17 mouse cellular contexts compared by ENCODE assay signal in the genomic region with DNA sequence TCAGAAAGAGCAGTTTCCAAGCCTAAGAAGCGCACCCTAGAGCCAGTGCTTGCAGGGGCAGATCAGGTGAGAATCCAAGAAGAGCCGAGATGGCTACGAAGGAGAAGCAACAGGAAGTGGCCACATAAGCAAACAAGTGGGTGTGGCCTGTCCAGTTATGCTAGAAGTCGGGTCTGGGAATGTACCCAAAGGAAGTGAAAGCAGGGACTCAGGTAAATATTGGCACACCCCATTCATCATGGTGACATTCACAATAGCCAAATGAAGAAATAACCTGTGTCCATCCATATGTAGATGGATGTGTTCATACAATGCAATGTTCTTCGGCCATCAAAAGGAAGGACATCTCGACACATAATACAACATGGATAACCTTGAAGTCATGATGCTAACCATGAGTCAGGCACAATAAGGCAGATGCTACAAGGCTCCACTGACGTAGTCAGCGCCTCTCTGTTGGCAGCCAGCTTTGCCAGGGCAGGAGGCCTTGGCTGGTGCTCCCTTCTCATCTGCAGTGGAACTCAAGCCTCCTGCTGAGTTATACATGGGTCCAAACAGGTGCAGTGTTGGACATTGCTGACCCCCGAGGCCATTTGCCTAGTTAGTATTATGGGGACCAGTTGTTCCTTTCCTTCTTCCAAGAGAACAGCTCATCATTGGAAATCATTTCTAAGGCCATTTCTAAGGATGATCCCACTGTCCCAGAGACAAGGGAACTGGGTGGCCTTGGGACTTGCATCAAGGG. TPM values are rescaled to one million over a fixed set of nuclear protein-coding genes. Genes with fewer than 3 reads are reported as not detected.
DNase-seq lines count a peak whose midpoint lies in the region.
"Had no signal": no experiment of that assay in that cellular context is flagged by ENCODE, and none has a peak within 500 bp of the region (broad histone marks: within the 10 kb centered on the region; RNA-seq: fewer than 3 reads in every experiment).

No protein-coding gene starts in this region.

- intact Hi-C loops in gastrocnemius, postnatal 14 days (cut with DNase I; ENCODE audit: low total_unique reads), result loop anchor here (10.0 kb wide), 1 partner anchor 258 kb away; no protein-coding TSS in a partner anchor

- DNase-seq in gastrocnemius, postnatal 25 days, result peak; percentile 45
- DNase-seq in gastrocnemius, postnatal 14 days, result no peak
- DNase-seq in lung, postnatal 25 days (ENCODE audit: low spot score), result peak; percentile 14
- DNase-seq in lung, postnatal 14 days, result no peak
- peak; percentile 39 for DNase-seq in adrenal gland, adult 8-10 months
- peak; percentile 61 for DNase-seq in skeletal muscle tissue, adult 2 months (ENCODE audit: low read depth, low spot score)
- DNase-seq in thymus, postnatal 14 days, result no peak
- DNase-seq: B cell, adult 2 months; cerebellum, adult 11-12 months; cerebellum, postnatal 14 days; heart, adult 2 months; heart, postnatal 36 days; kidney, adult 11 months had no signal

RNA-seq across cellular contexts. Expression of a gene that starts 45.2 kb away (rescaled TPM):
- total RNA-seq in gastrocnemius, postnatal 25 days (2021), result 10 to 100 TPM; 21.0 to 25.1 TPM
- 10 to 100 TPM; 31.6 to 39.6 TPM for total RNA-seq in gastrocnemius, postnatal 14 days (2021)
- total RNA-seq in adrenal gland, adult 8-10 months (2022), result 10 to 100 TPM; 10.7 to 18.4 (median 14.7) TPM
- total RNA-seq: CH12.LX; megakaryocyte progenitor cell, adult 5-6 weeks; monocyte, adult 5-6 weeks; neutrophil, adult 5-6 weeks had no signal

Comparison
In these comparisons a context has a peak if more than half of its experiments do, and no peak if none do; other contexts are left out.
1. DNase-seq: peak in gastrocnemius, postnatal 25 days (single experiment), lung, postnatal 25 days (single experiment), adrenal gland, adult 8-10 months (single experiment) and skeletal muscle tissue, adult 2 months (single experiment); none in gastrocnemius, postnatal 14 days (single experiment), lung, postnatal 14 days (single experiment) and thymus, postnatal 14 days (single experiment).